Mouse (Mus musculus): ENCODE results near the gene Olfr912.

Olfr912 gene

GRCm38 (mm10) chr9:38579878-38580277 lies at the start of gene Olfr912:
Gene Olfr912 (plus strand): TSS chr9:38580178.
- no peak for DNase-seq (ENCODE audit: low read depth, low spot score)

GRCm38 (mm10) chr9:38537549-38537948 lies 42.4 kb upstream of the Olfr912 start, which contains the start of gene Olfr910:
Gene Olfr910 (plus strand): TSS chr9:38537849.
- DNase-seq (ENCODE audit: low read depth, low spot score): no peak

- DNase-seq (ENCODE audit: low read depth, low spot score): no peak
These were observed 11.1 kb downstream of the Olfr912 start for GRCm38 (mm10) chr9:38591056-38591455.

GRCm38 (mm10) chr9:38592459-38592858 lies 12.5 kb downstream of the Olfr912 start, which contains the start of gene Olfr913:
Gene Olfr913 (plus strand): TSS chr9:38592759.
- no peak for DNase-seq (ENCODE audit: low read depth, low spot score)

GRCm38 (mm10) chr9:38604802-38605201 lies 24.8 kb downstream of the Olfr912 start, which contains the start of gene Olfr914:
Gene Olfr914 (plus strand): TSS chr9:38605102.
- no peak for DNase-seq (ENCODE audit: low read depth, low spot score)

GRCm38 (mm10) chr9:38632406-38632805 lies 52.4 kb downstream of the Olfr912 start:
- no peak for DNase-seq (ENCODE audit: low read depth, low spot score)

Data from c-Kit-negative CD71-positive TER-119-positive erythroid progenitor cells, embryonic 14.5 days (primary cell).